ENCODE assay signal across 17 mouse cellular contexts in genomic region chr11:35744571-35744970, GRCm38 (mm10). TPM values are rescaled to one million over a fixed set of nuclear protein-coding genes. Genes with fewer than 3 reads are reported as not detected.
"Had no signal": no experiment of that assay in that cellular context is flagged by ENCODE, and none has a peak within 500 bp of the region (broad histone marks: within the 10 kb centered on the region; RNA-seq: fewer than 3 reads in every experiment).

No protein-coding gene starts in this region.

- H3K9me3 ChIP-seq: limb, embryonic 10.5 days; liver, embryonic 12.5 days had no signal

- H3K9ac ChIP-seq: liver, embryonic 12.5 days; lung, embryonic 14.5 days; neural tube, embryonic 13.5 days had no signal

- H3K4me2 ChIP-seq: liver, embryonic 12.5 days; lung, embryonic 14.5 days; neural tube, embryonic 13.5 days had no signal

- H3K4me3 ChIP-seq: limb, embryonic 10.5 days; liver, embryonic 12.5 days; midbrain, embryonic 10.5 days; neural tube, embryonic 13.5 days had no signal

- ATAC-seq: liver, embryonic 12.5 days had no signal

- H3K36me3 ChIP-seq: limb, embryonic 10.5 days; liver, embryonic 12.5 days; midbrain, embryonic 10.5 days; neural tube, embryonic 13.5 days had no signal

- H3K27ac ChIP-seq: kidney, postnatal 0 days; limb, embryonic 10.5 days; liver, embryonic 12.5 days; midbrain, embryonic 10.5 days; neural tube, embryonic 13.5 days had no signal

- H3K27me3 ChIP-seq: liver, embryonic 12.5 days; neural tube, embryonic 13.5 days had no signal

- H3K4me1 ChIP-seq: limb, embryonic 10.5 days; liver, embryonic 12.5 days; midbrain, embryonic 10.5 days; neural tube, embryonic 13.5 days had no signal

- DNase-seq: kidney, adult 11 months; kidney, adult 9 months; kidney, postnatal 36 days; lung, embryonic 14.5 days; lung, postnatal 10 days; lung, postnatal 4 days; midbrain, embryonic 14.5 days; right cerebral cortex, postnatal 14 days; thymus, postnatal 14 days had no signal

RNA-seq across cellular contexts. Expression of gene Fbll1, which starts 54.1 kb away (rescaled TPM):
- total RNA-seq: megakaryocyte, adult 5-6 weeks had no signal
- polyA plus RNA-seq: kidney, postnatal 0 days; limb, embryonic 10.5 days; liver, embryonic 12.5 days; liver, embryonic 16.5 days; lung, embryonic 14.5 days; stomach, embryonic 16.5 days had no signal
